Mouse (Mus musculus) urinary bladder, postnatal 14 days (tissue): ENCODE results near the gene Zfyve21.

Experiments
- DNase-seq: peaks from one replicate; pipeline ENCODE4 v3.0.0; 2021; ENCODE audit warnings: low spot score

The Zfyve21 gene

GRCm38 (mm10) chr12:111800459-111801183 is 13.3 kb upstream of the Zfyve21 start:
- DNase-seq = no peak

DNA sequence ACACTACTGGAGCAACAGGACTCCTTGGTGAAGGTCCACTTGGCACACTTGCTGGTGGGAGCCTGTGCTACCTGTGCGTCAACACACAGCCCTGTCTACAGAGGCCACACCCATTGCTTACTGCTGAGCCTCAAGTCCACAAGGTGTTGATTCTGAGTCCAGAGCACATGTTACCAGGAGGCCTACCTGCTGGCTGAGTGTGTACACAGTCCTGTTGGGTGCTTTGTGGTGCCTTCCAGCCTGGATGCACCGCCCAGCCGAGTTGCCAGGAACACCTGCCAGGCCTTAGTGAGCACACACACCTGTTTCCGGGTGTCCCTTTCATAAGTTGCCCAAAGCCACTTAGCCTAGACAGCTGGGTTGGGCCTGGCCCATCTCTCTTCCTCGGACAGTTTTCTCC is 10.4 kb upstream of the Zfyve21 start:
- no peak for DNase-seq

GRCm38 (mm10) chr12:111808775-111809174 is 5.2 kb upstream of the Zfyve21 start:
- DNase-seq = no peak

- DNase-seq = peak; percentile 85
Observed at GRCm38 (mm10) chr12:111809762-111810161, 4.2 kb upstream of the Zfyve21 start.

GRCm38 (mm10) chr12:111812075-111812474 is 1.9 kb upstream of the Zfyve21 start:
- DNase-seq = no peak

- DNase-seq = no peak
Observed at GRCm38 (mm10) chr12:111812611-111813010, 1.4 kb upstream of the Zfyve21 start.

DNA sequence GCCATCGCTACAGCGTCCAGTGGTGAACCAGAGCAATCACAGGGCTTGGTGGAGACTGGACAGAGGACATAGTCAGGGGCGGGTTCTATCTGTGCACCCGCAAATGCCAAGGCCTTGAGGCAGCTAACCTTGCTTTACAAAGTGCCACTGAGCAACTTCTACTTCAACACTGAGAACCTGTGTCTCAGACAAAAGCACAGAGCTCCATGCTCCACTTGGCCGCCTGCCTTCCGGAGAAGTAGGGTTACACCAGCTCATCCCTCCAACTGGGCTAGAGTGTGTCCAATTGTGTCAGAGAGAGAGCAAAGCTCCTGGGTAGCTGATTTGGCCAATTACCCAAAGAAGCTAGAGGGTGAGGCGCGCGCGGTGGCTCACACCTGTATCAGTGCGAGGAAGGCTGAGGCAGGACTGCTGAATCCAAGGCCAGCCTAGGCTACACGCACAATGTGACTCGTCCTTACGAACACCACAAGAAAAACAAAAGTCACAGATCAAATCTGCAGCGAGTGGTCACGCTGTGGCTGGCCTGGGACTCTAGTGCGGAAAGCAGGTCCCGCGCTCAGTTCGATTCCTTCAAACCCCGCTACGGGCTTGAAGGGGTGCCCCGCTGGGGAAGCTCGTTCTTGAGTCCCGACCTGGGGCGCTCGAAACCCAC is 732 bp upstream of the Zfyve21 start:
- DNase-seq = no peak

DNA sequence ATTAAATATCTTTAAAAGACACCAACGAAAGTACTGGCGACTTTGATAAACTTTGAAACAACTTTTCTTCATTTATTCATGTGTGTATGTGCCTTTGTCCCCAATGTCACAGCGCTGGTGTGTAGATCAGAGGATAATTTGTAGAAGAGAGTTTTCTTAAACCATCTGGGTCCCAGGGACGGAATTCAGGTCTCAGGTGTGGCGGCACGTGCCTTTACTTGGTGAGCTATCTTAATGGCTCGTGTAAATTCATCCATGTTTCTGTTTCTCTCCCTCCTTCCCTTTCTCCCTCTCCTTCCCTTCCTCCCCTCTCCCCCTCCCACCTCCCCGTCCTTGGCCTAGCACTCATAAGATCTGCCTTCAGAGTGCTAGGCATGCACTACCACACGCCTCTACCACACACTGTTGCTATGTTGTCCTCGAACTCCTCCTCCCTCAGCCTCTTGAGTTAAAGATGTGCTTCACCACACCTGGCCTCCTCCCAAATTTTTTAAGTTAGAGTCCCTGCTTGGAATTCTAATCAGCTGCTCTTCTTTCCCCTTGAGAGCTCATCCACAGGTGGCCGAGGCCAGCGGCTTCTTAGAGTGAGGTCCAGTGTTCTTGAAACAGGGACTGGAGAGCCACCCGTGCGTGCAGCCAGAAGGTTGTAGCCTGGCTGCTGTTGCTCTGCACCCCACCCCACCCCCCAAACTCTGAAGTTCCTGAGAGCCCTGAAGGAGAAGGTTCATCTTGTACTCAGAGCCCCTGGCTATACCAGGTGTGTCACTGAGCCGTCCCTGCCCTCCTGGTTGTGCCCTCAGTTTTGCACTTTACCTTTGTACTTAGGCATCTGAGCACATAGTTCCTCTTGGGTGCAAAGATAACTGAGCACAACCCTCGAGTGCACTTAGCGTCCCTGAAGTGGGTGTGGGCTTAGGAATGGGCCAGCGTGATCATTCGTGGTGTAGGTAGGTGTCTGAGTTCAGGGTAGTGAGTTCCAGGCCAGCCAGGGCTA is 1.1 kb downstream of the Zfyve21 start:
- DNase-seq = no peak

- DNase-seq = peak; percentile 56
Observed at GRCm38 (mm10) chr12:111816528-111816927, 2.6 kb downstream of the Zfyve21 start.

DNA sequence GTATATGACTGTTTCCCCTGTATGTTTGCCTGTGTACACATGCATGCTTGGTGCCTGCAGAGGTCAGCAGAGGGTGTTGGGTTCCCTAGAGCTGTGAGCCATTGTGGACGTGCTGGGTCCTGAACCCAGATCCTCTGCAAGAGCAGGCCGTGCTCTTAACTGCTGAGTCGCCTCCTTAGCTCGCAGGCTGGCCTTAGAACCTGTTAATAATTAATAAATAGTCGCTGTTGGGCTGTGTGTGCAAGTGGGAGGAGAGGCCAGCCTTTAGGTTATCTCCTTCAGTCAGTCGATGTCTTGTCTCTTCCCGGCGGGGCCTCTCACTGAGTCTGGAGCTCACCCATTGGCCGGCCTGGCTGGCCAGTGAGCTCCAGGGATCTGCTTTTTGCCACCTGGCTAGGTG is 3.0 kb downstream of the Zfyve21 start:
- DNase-seq = no peak

DNA sequence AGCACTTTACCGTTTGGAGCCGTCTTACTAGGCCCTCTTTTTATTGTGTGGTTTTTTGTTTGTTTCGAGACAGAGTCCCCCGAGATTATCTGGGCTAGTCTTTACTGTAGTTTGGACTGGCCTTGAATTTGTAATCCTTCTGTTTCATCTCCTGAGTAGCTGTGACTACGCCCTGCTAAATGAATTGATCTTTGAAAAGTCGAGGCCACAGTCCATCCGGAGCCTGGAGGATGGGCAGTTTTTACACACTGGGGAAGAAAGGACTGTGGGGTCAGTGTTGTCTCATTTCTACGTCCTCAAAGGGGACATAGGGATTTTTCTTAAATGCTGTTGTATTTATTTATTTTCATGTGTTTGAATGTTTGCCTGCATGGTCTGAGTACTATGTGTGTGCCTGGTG is 4.0 kb downstream of the Zfyve21 start:
- no peak for DNase-seq

DNA sequence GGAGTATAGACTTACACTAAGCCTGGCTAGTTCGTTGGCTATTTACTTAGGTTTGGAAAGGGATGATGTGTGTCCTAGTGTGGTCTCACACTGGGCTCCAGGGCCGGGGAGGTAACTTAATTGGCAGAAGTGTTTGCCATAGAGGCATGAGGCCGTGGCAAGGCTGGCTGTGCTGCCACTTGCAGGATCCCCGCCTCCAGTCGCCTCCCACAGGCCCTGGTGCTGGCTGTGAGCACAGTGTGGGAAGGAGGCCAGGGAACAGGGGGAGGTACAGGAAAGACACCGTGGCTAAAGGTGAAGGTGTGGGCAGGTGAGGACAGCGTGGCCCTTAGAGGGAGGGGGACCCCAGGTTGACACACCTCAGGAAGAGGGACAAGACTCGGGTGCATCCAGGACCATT is 6.0 kb downstream of the Zfyve21 start:
- peak; percentile 51 for DNase-seq

GRCm38 (mm10) chr12:111820708-111821107 is 6.7 kb downstream of the Zfyve21 start:
- DNase-seq = no peak

- DNase-seq = no peak
Observed at GRCm38 (mm10) chr12:111821931-111822330, 8.0 kb downstream of the Zfyve21 start.

DNA sequence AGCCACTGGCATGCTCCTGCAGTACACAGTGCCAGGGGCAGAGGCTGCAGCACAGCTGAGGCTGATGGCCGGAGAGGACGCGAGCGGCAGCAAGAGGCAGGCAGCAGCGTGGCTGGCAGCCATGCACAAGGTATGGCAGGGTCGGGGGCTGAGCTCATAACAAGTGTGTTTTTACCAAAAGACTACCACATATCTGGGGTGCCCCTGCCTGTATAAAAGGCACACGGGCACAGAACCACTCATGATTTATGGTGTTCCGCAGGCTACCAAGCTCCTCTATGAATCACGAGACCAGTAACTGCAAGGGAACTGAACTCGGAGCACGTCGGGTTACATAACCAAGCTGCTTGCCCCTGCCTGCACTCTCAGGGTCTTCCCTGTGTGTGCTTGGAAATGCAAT is 13.6 kb downstream of the Zfyve21 start:
- DNase-seq = no peak

DNA sequence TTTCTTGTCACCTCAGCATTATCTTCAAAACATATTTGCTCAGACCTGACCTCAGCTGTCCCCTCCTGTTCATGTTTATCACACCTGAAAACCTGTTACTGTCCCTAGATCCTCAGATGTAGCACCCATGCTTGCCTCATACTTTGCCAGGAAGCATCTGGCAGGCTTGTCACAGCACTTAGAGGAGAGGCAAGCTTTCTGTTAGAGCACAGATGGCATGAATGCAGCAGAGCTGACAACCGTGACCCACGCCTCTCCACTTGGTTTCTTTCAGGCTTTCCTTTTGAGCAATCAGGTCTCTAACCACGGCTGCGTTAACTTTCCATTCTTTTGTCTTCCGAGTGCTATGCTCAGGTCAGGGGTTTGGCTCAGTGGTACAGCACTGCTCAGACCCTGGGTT is 15.5 kb downstream of the Zfyve21 start:
- no peak for DNase-seq

- no peak for DNase-seq
Observed at GRCm38 (mm10) chr12:111829954-111830353, 16.0 kb downstream of the Zfyve21 start.

GRCm38 (mm10) chr12:111830375-111830774 is 16.4 kb downstream of the Zfyve21 start:
- no peak for DNase-seq

GRCm38 (mm10) chr12:111832643-111833042 is 18.7 kb downstream of the Zfyve21 start:
- DNase-seq = no peak

DNA sequence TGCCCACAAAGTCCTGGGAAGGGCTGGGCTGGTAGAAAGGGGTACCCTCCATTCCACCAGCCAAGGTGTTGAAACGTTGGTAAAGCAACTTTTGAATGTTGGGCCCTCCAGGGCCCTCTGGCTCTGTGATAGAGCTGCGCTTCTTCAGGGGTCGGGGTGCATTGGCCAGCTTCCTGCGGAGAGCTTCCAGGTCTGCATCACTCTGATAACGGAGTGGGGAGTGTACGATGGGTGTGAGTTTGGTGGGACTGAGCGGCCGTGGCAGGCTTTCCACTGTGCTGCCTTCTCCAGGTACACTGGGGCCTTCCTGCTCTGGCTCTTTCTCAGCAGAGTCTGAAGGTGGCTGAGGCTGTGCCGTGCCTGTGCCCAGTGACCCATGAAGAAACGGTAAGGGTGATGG is 19.5 kb downstream of the Zfyve21 start:
- DNase-seq = no peak

DNA sequence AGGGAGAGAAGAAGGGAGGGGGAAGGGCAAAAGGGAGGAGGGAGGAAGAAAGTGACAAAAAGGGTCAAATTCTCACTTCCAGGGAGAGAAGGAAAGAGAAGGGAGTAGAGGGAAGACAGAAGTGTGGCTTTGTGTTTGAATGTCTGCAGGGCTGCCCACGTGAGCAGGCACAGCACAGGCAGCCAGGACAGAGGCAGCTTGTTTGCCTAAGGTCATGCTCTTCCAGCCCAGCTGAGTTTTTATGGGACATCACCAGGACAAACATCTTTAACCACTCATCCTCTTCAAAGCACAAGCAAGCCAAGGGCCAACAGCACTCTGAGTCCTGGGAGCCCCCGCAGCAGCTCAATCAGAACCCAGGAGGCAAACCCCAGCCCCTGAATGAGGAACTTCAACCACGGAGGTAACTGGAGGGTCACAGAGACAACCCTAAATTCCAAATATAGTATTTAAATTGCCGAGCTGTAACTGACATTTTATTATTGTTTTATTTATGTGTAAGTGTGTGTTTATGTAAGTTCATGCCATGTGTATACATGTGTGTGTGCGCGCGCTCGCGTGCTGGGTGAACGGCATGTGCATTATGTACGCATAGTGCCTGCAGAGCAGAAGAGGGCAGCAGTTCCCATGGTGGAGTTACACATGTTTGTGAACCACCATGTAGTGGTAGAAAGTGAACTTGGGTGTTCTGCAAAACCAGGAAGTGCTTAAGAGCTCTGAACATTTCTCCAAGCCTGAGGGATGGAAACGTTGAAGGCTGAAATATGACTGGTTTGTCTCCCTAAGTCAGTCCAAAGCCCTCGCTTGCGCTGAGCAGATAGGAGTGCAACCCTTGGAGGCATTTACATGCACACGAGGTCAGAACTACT is 28.8 kb downstream of the Zfyve21 start:
- no peak for DNase-seq

DNA sequence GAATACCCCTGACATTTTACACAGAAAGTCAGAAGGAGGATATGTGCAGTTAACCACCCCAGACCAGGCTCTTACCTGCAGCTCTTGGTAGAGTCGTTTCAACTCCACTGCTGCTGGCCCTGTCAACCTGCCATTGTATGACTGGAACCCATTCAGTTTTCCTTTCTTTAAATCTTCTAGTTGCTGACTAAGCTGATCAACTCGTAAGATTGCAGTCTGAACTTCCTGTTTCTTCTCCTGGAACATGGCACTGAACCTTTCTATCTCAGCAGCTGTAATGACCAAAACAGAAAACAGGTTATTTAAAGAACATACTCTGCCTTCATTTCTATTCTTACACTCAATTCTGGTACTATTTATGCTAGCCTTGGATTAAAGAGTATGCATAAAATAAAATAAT is 29.5 kb downstream of the Zfyve21 start:
- DNase-seq = no peak
